Mouse (Mus musculus): ENCODE measurements at regions not wholly inside any gene's neighbourhood (a gene's known extent, or its start where the extent isn't known, plus 50 kb on each side); places are given as distances from the start of the nearest gene placed in this dataset.

DNA sequence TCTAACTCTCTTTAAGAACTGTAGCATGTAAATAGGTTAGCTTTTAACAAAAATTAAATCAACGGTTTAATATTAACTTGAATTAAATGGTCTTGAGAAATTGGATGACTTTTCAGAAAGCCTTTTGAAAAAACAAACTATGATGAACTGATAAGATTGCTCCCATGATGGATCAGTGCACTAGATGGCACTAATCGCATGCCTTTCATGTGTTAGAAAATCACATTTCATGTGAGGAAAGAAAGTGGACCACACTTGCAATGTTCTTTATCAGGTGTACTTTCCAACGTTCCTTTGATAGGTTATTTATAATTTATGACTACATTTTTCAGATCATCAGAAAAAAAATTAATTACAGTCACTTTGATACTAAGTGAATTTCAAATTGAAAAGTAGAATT is 1003.2 kb upstream of the 4930412O13Rik start:
- ATAC-seq (ENCODE audit: insufficient read depth) (no peak), DNase-seq (peak; percentile 19)
- Histone ChIP-seq H3K9me3 (ENCODE audit: low read depth, low read length) (no peaks in the 10 kb centered on the region), H3K9ac (no peak overlapping the region), H3K36me3 (ENCODE audit: insufficient read depth) (no peaks in the 10 kb centered on the region), H3K27me3 (ENCODE audit: insufficient read depth, low read length) (no peaks in the 10 kb centered on the region), H3K4me3 (ENCODE audit: low read depth, low read length) (no peak overlapping the region), H3K27ac (ENCODE audit: low read depth) (no peak overlapping the region), H3K4me1 (ENCODE audit: insufficient read depth) (no peaks in the 10 kb centered on the region), H3K4me2 (no peak overlapping the region)
- WGBS: 53% methylated on average over 3 of the region's 3 CpGs
- TF ChIP-seq CTCF (IDR thresholded peaks at IDR 0.05; ENCODE audit: low read depth): peak; percentile 27

DNA sequence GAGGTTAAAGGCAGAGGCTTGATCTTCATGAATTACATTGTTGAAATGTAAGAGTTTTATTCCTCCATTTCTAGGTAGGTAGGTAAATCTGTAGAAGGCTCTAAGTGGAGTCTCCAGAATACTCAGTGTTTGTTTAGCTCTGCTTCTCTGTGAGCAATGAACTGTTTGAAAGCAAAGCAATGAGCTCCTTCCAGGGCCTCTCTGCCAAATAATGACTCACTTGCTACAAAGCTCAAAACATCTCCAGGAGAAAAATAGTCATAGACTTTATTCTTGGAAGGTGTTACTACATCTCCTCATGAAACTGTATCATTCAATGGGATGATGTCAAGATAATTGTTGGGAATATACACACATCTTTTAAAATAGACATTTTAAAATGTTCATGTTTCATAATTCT is 968.6 kb upstream of the 4930412O13Rik start:
- DNase-seq: no peak

DNA sequence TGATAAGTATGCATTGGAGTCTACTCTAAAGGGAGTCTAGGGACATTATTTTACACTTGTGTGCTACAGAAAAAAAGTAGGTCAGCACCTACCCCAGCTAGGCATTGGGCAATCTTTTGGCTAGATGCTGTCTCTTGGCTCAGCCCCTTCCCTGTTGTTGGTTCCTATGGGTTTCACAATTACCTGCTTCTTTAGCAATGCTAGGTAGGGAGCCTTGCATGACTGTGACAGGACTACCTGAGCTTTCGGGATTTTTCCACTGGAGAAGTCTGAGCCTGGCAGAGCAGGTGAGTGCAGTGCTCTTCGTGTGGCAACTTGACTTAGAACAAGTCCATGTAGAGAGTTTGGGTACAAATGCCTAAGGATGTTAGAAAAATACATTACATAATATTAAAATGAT is 956.2 kb upstream of the 4930412O13Rik start:
- TF ChIP-seq CTCF (IDR thresholded peaks at IDR 0.05; ENCODE audit: low read depth): no peak
- DNase-seq (no peak), ATAC-seq (ENCODE audit: insufficient read depth) (no peak)
- Histone ChIP-seq H3K9ac (no peak overlapping the region), H3K4me3 (ENCODE audit: low read depth, low read length) (no peak overlapping the region), H3K36me3 (ENCODE audit: insufficient read depth) (no peaks in the 10 kb centered on the region), H3K27me3 (ENCODE audit: insufficient read depth, low read length) (no peaks in the 10 kb centered on the region), H3K27ac (ENCODE audit: low read depth) (no peak overlapping the region), H3K4me1 (ENCODE audit: insufficient read depth) (no peaks in the 10 kb centered on the region), H3K9me3 (ENCODE audit: low read depth, low read length) (no peaks in the 10 kb centered on the region), H3K4me2 (no peak overlapping the region)
- WGBS: 69% methylated on average over 2 of the region's 2 CpGs

More for the DNA sequence above, 968.6 kb upstream of the 4930412O13Rik start:
- Histone ChIP-seq H3K4me2 (no peak overlapping the region), H3K4me3 (ENCODE audit: low read depth, low read length) (no peak overlapping the region), H3K9me3 (ENCODE audit: low read depth, low read length) (no peaks in the 10 kb centered on the region), H3K4me1 (ENCODE audit: insufficient read depth) (no peaks in the 10 kb centered on the region), H3K9ac (no peak overlapping the region), H3K27me3 (ENCODE audit: insufficient read depth, low read length) (no peaks in the 10 kb centered on the region), H3K36me3 (ENCODE audit: insufficient read depth) (no peaks in the 10 kb centered on the region), H3K27ac (ENCODE audit: low read depth) (no peak overlapping the region)
- no peak for TF ChIP-seq CTCF (IDR thresholded peaks at IDR 0.05; ENCODE audit: low read depth)
- ATAC-seq (ENCODE audit: insufficient read depth): no peak

DNA sequence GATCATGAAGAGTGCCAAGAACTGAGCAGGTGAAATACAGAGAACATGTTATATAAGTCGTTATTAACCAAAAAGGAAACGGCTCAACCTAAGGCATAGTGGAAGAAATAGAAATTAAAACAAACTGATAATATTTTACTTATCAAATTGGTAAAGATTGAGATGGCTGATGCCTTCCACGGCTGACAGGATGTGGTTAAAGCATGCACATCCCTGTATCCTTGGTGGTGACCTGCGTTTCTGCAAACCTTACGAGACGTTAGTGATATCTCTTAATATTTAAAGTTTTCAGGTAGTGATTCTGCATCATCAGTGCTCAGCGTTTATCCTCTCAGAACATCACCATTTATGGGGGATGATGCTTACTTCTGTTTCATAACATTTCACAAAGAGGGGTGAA is 939.5 kb upstream of the 4930412O13Rik start:
- no peak overlapping the region for H3K9ac ChIP-seq
- H3K27me3 ChIP-seq (ENCODE audit: insufficient read depth, low read length): no peaks in the 10 kb centered on the region
- DNase-seq (no peak), ATAC-seq (ENCODE audit: insufficient read depth) (no peak)
- no peak for TF ChIP-seq CTCF (IDR thresholded peaks at IDR 0.05; ENCODE audit: low read depth)
- H3K36me3 ChIP-seq (ENCODE audit: insufficient read depth): no peaks in the 10 kb centered on the region
- no peaks in the 10 kb centered on the region for H3K9me3 ChIP-seq (ENCODE audit: low read depth, low read length)
- 83% methylated on average over 7 of the region's 7 CpGs for WGBS
- no peaks in the 10 kb centered on the region for H3K4me1 ChIP-seq (ENCODE audit: insufficient read depth)
- H3K4me3 ChIP-seq (ENCODE audit: low read depth, low read length): no peak overlapping the region
- no peak overlapping the region for H3K27ac ChIP-seq (ENCODE audit: low read depth)
- H3K4me2 ChIP-seq: no peak overlapping the region

DNA sequence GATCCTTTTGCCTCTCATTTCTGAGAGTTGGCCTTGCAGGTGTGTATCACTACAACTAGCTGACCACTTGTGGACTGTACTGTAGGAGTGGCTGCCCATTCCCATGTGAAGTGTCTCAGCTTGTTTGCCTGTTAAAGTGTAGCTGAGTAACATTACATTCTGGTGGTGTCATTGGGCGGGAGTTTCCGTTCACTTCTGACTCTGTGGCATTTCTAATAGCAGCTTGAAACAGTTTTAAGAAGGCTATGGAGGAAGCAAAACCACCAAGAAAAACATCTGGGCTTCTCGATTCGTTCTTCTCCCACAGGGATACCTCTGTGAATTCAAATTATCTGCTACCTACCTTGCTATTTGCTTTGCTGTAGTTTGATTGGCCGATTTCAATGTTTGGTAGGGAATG is 922.1 kb upstream of the 4930412O13Rik start:
- H3K4me3 ChIP-seq (ENCODE audit: low read depth, low read length): no peak overlapping the region
- no peak overlapping the region for H3K4me2 ChIP-seq
- DNase-seq (no peak), ATAC-seq (ENCODE audit: insufficient read depth) (no peak)
- H3K27me3 ChIP-seq (ENCODE audit: insufficient read depth, low read length): no peaks in the 10 kb centered on the region
- H3K4me1 ChIP-seq (ENCODE audit: insufficient read depth): no peaks in the 10 kb centered on the region
- no peaks in the 10 kb centered on the region for H3K36me3 ChIP-seq (ENCODE audit: insufficient read depth)
- H3K27ac ChIP-seq (ENCODE audit: low read depth): no peak overlapping the region
- no peak for TF ChIP-seq CTCF (IDR thresholded peaks at IDR 0.05; ENCODE audit: low read depth)
- H3K9me3 ChIP-seq (ENCODE audit: low read depth, low read length): no peaks in the 10 kb centered on the region
- WGBS: 80% methylated on average over 5 of the region's 5 CpGs
- H3K9ac ChIP-seq: no peak overlapping the region

DNA sequence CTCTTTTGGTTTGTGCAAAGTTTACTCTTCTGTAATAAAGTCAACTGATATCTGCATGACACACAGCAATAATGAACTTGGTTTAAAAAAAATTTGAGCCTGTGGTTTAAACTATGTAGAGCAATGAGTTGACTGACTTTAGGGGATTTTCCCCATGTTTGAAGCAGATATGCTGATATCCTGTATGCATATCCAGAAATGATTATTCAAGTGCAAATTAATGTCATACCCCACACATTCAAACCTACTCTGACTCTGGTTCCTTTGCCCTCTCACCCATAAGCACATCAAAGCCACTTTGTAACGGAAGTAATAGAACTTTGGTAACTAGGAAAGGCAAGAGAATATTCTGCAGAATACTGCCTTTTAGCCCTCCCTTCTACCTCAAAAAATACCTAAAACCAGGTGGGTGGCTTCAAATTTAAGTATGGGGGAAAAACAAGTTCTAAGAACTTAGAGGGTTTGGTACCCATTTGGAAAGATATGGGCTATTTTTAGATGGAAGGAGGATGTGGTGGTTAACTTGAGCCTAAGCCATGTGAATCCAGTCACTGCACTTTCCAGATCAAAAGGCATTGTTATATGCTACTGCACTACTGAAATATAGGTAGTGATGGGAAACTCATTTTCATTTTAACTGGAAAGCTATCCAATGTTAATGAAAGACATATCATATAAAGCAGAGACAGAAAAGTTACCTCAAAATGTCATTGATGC is 915.9 kb upstream of the 4930412O13Rik start:
- Histone ChIP-seq H3K9me3 (ENCODE audit: low read depth, low read length) (no peaks in the 10 kb centered on the region), H3K36me3 (ENCODE audit: insufficient read depth) (no peaks in the 10 kb centered on the region), H3K4me3 (ENCODE audit: low read depth, low read length) (no peak overlapping the region), H3K9ac (no peak overlapping the region), H3K27ac (ENCODE audit: low read depth) (no peak overlapping the region), H3K4me1 (ENCODE audit: insufficient read depth) (no peaks in the 10 kb centered on the region), H3K4me2 (no peak overlapping the region), H3K27me3 (ENCODE audit: insufficient read depth, low read length) (no peaks in the 10 kb centered on the region)
- TF ChIP-seq CTCF (IDR thresholded peaks at IDR 0.05; ENCODE audit: low read depth): no peak
- no peak for ATAC-seq (ENCODE audit: insufficient read depth)
- no peak for DNase-seq
- 77% methylated on average over 1 of the region's 1 CpGs for WGBS

DNA sequence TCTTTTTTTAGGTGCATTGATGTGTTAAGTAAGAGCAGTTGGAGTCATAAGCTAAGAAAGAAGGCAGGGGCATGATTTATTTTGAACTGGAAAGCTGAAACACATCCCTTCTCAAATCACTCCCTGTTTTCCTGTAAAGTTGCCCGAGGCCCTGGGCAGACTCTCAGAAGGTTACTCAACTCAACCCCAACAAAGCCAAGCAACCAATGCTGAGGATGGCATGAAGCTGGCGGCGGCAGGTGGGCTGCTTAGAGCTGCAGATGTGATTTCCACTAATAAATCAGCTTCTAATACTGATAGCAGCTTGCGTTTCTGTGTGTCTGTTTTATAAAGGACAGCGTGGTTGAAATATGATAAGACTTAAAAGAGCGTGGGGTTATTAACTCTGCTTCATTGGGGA is 905.4 kb upstream of the 4930412O13Rik start:
- H3K9ac ChIP-seq: no peak overlapping the region
- no peak for TF ChIP-seq CTCF (IDR thresholded peaks at IDR 0.05; ENCODE audit: low read depth)
- no peaks in the 10 kb centered on the region for H3K9me3 ChIP-seq (ENCODE audit: low read depth, low read length)
- H3K4me1 ChIP-seq (ENCODE audit: insufficient read depth): no peaks in the 10 kb centered on the region
- H3K4me2 ChIP-seq: no peak overlapping the region
- DNase-seq (no peak), ATAC-seq (ENCODE audit: insufficient read depth) (no peak)
- no peaks in the 10 kb centered on the region for H3K27me3 ChIP-seq (ENCODE audit: insufficient read depth, low read length)
- H3K4me3 ChIP-seq (ENCODE audit: low read depth, low read length): no peak overlapping the region
- 54% methylated on average over 6 of the region's 6 CpGs for WGBS
- H3K36me3 ChIP-seq (ENCODE audit: insufficient read depth): no peaks in the 10 kb centered on the region
- no peak overlapping the region for H3K27ac ChIP-seq (ENCODE audit: low read depth)

Measured in lung, embryonic 14.5 days (tissue).